Comparison of ENCODE assay signal across 24 mouse cellular contexts in the genomic region with DNA sequence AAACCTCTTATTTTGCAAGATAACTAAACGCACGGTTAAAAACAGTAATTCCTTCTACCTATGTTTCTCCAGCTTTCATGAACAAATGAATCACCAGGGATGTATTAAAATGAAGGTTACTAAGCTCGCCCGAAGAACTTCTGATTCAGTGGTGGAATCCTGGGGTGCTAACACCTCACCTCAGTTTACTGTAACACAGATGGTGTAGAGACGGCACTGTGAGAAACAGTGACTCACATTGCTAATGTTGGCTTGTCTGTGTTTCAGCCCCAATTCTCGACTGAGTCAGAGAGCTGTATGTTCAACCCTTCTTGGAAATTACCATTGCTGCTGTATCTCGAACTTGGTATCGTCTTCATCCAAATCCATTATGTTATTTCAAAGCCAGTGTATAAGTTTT. TPM values are rescaled to one million over a fixed set of nuclear protein-coding genes. Genes with fewer than 3 reads are reported as not detected.
DNase-seq lines count a peak whose midpoint lies in the region; ATAC-seq lines count a peak whose summit lies in the region.
"Had no signal": no experiment of that assay in that cellular context is flagged by ENCODE, and none has a peak within 500 bp of the region (broad histone marks: within the 10 kb centered on the region; RNA-seq: fewer than 3 reads in every experiment).

No protein-coding gene starts in this region.

- 93% methylated on average over 8 of the region's 8 CpGs for WGBS in midbrain, embryonic 13.5 days

- H3K4me2 ChIP-seq in midbrain, embryonic 13.5 days (replicated peaks), result no peak overlapping the region
- H3K4me2 ChIP-seq: embryonic facial prominence, embryonic 13.5 days; forebrain, embryonic 12.5 days; heart, embryonic 15.5 days; hindbrain, embryonic 14.5 days had no signal

- DNase-seq in frontal cortex, postnatal 14 days (ENCODE audit: low spot score in 2 of 2), result no peak
- peak; percentile 47 to 56 for DNase-seq in left cerebral cortex, adult 9 months (ENCODE audit: low spot score in 2 of 2)
- DNase-seq in left cerebral cortex, postnatal 10 days (ENCODE audit: extremely low spot score in 1 of 2, low spot score in 2 of 2), result no peak
- peak; percentile 23 for DNase-seq in right cerebral cortex, postnatal 25 days
- DNase-seq in right cerebral cortex, postnatal 4 days, result no peak
- DNase-seq: adrenal gland, postnatal 14 days; cerebellum, adult 18-20 months; cerebellum, adult 9-11 months; cerebellum, postnatal 36 days; gastrocnemius, postnatal 10 days; heart, adult 18-20 months; heart, postnatal 14 days had no signal

- no peak overlapping the region for H3K27ac ChIP-seq in midbrain, embryonic 13.5 days
- H3K27ac ChIP-seq: embryonic facial prominence, embryonic 13.5 days; forebrain, embryonic 12.5 days; heart, embryonic 10.5 days; heart, embryonic 15.5 days; hindbrain, embryonic 14.5 days had no signal

- H3K4me1 ChIP-seq in midbrain, embryonic 13.5 days (replicated peaks), result no peaks in the 10 kb centered on the region
- H3K4me1 ChIP-seq: embryonic facial prominence, embryonic 13.5 days; forebrain, embryonic 12.5 days; heart, embryonic 10.5 days; heart, embryonic 15.5 days had no signal

- H3K9me3 ChIP-seq in midbrain, embryonic 13.5 days, result no peaks in the 10 kb centered on the region
- H3K9me3 ChIP-seq: embryonic facial prominence, embryonic 13.5 days; forebrain, embryonic 12.5 days; heart, embryonic 10.5 days; heart, embryonic 15.5 days had no signal

- H3K9ac ChIP-seq in midbrain, embryonic 13.5 days (replicated peaks), result no peak overlapping the region
- H3K9ac ChIP-seq: embryonic facial prominence, embryonic 13.5 days; forebrain, embryonic 12.5 days; heart, embryonic 15.5 days; hindbrain, embryonic 14.5 days had no signal

- H3K4me3 ChIP-seq in midbrain, embryonic 13.5 days (replicated peaks), result no peak overlapping the region
- H3K4me3 ChIP-seq: embryonic facial prominence, embryonic 13.5 days; forebrain, embryonic 12.5 days; heart, embryonic 10.5 days; heart, embryonic 15.5 days had no signal

- ATAC-seq in frontal cortex, adult (ENCODE audit: low TSS enrichment), result peak; percentile 98
- no peak for ATAC-seq in midbrain, embryonic 13.5 days
- ATAC-seq: activated CD4-positive, CD25-positive, alpha-beta regulatory T cell, adult 4 months; forebrain, embryonic 16.5 days; Patski had no signal

- intact Hi-C loops in left cerebral cortex, postnatal 10 days (cut with DNase I), result no loop called here

- H3K27me3 ChIP-seq in midbrain, embryonic 13.5 days, result no peaks in the 10 kb centered on the region
- H3K27me3 ChIP-seq: embryonic facial prominence, embryonic 13.5 days; forebrain, embryonic 12.5 days; heart, embryonic 15.5 days had no signal

- H3K36me3 ChIP-seq in midbrain, embryonic 13.5 days, result no peaks in the 10 kb centered on the region
- H3K36me3 ChIP-seq: embryonic facial prominence, embryonic 13.5 days; forebrain, embryonic 12.5 days; heart, embryonic 10.5 days; heart, embryonic 15.5 days had no signal

RNA-seq across cellular contexts. Expression of a gene that starts 18.1 kb away (rescaled TPM):
- total RNA-seq in left cerebral cortex, postnatal 10 days (2021), result 10 to 100 TPM; 43.3 to 49.7 TPM
- 97.1 and 103 TPM in 2 replicates for polyA plus RNA-seq in midbrain, embryonic 13.5 days (2015; fragmentation: Nextera tagmentation; extraction: Ambion mirVana)

RNA-seq across cellular contexts. Expression of a gene that starts 21.3 kb away (rescaled TPM):
- total RNA-seq in left cerebral cortex, postnatal 10 days (2021), result 10 to 100 TPM; 12.6 to 13.7 TPM
- 3.3 and 3.8 TPM in 2 replicates for polyA plus RNA-seq in midbrain, embryonic 13.5 days (2015; fragmentation: Nextera tagmentation; extraction: Ambion mirVana)
- total RNA-seq: hematopoietic stem cell, adult 5-6 weeks; MEL had no signal

Comparison
In these comparisons a context has a peak if more than half of its experiments do, and no peak if none do; other contexts are left out.
1. DNase-seq: peak in left cerebral cortex, adult 9 months (2 of 2) and right cerebral cortex, postnatal 25 days (single experiment); none in frontal cortex, postnatal 14 days (0 of 2), left cerebral cortex, postnatal 10 days (0 of 2) and right cerebral cortex, postnatal 4 days (single experiment).